Mouse (Mus musculus) monocyte, adult 5-6 weeks (primary cell): Measurements from ENCODE around the gene Cog5. TPM values are rescaled to one million over a fixed set of nuclear protein-coding genes. Genes with fewer than 3 reads are reported as not detected.
A peak's percentile ranks its signal among the peaks of the same experiment; 100 is the strongest.

Experiments
- ATAC-seq: fragments of 153-309, 156-312 bp; replicated peaks from 2 replicates; pipeline ENCODE4 v1.8.0; 2017; ENCODE audit warnings: mild to moderate bottlenecking; ENCODE audit not compliant: low TSS enrichment, insufficient number of reproducible peaks, severe bottlenecking, poor library complexity, low FRiP score
- total RNA-seq: library from RNA; stranded (forward); fragments of 200-1000, 200-491, 200-594 nt; gene quantifications from 3 replicates; pipeline ENCODE4 v1.2.3, GENCODE M21; 2017

The Cog5 gene
- total RNA-seq, 1 experiment from 2014 or later, result 54.1 TPM

DNA sequence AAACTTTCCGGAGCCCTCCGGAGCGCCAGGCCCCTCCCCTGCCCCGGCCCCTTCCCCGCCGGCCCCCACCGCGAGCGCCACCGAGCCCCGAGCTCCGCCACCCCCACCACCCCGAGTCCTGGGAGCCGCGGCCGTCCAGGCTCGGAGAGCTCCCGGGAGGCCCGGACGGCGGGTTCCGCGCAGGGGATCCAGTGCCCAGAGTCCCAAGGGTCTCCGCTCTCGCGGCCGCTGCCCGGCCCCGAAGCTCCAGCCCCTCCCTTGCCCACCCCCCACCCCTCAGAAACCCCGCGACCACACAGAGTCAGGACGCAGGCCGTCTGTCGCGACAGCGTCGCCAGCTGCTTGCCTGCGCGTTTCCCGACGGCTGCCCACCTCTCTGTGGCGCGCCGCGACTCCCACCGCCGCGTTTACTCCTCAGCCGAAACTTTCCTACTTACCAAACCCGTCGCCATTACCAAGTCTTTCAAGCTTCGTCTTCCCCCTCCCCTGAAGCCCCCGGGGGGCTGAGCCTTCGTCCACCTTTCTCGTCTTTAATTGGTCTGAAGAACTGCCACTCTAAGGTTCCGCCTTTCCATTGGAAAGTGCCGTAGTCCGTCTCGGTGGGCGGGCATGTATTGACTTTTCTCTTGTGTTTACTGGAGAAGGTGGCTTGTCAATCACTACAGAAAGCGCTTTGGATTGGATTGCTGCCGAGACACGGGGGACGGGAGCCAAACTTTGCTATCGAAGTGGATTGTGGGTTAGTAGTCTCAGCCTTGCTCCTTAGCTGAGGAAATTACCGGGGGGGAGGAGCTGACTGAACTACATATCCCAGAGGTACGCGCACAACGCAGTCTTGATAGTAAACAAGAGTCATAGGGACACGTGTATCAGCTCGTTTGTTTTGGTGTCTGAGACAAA, 295.3 kb downstream of the Cog5 start, which contains the start of gene Hbp1:
TSS of gene Hbp1 (minus strand) at position 777 of the 900 bp plus-strand sequence.
- peak; percentile 89 for ATAC-seq

DNA sequence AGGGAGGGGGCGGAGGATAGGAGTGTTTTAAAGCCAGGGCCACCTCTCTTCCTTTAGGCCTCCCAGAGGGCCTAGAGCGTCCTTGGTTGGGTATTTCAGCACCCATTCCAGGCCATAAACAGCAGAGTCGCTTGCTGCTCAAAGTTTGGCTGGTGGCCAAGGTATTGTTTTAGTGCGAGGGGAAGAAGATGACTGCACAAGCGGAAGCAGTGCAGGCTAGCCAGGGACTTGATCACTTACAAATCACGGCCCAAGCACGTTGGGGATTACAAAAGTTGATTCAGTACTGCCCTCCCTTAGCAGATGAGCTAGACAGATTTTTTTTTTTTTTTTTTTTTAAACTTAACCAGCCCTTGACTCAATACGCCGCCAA, 296.0 kb downstream of the Cog5 start:
- no peak for ATAC-seq

DNA sequence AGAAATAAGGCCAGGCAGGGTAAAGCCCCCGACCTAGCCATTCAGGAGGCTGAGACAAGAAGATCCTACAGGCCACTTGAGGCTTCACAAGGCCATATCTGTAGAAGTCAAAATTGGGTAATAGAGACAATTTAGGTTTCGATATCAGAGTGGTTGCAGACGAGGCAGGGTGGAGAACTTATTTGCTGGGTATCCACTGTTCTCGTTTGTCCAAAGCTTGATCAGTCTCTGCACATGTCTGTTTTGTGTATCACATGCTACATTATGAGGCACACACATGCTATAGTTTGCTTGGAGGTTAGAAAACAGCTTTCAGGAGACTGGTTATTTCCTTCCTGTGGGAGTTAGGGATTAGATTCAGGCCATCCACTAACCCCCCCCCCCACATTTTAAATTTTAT, 301.2 kb downstream of the Cog5 start:
- no peak for ATAC-seq

DNA sequence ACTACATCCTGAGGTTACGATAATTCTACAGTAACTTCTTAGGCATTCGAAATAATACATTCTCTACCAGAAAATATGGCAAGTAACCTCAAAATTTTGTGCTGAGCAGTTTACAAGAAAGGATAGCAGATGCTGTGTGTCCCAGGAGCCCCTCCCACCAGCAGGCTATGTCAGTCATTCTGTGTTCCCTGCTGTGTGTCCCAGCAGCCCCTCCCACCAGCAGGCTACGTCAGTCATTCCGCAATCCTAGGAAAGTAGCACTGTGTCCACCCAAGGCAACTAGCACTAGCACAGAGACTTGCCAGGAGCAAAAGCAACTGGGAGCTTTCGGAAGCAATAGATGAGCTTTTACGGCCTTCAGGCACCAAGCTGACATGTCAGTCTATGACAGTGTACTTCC, 309.4 kb downstream of the Cog5 start:
- no peak for ATAC-seq

DNA sequence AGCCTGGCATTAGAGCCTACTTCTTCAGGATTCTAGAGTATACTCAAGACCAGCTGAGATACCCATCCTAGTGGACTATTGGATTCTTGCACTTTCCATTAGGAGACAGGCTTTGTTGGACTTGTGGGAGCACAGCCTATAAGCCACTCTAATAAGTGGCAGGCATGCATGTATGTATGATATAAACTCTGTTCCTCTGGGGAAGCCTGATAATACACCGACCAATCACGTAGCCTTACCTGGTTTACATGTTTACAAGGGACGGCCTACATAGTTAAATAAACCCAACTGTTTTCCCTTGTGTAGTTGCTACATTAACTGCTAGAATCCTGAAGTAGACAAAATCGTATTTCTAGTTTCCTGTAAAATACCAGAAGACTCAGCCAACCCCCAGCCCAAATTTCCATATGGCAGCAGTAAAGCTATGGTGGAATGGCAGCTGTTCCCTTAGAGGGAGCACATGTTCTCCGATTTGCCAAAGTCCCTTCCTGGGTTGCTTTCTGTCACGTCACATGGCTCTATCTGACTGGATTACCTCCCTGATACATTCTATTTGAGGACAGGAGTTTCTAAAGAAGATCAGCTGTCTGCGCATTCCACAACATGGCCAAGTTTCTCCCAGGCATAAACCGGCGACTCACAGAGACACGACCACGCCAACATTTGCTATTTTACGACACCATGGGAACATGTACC, 311.0 kb downstream of the Cog5 start:
- ATAC-seq, result no peak

DNA sequence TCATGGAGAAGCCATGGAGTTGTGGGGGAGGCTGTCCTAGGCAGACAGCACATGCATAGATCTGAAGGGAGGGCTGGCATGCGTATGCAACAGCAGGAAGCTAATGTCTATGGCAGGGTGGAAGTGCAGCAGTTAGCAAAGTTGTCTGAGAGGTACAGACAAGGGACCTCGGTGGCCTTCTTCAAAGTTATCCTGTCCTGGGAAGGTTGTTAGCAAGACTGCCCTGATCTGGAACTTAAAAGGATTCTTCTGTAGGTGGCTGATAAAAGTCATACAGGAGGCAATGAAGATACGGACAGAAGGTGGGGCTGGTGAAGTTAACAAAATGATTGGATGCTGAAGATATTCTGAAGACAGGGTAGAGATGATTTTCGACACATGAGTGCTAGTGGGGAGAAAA, 311.7 kb downstream of the Cog5 start:
- no peak for ATAC-seq

DNA sequence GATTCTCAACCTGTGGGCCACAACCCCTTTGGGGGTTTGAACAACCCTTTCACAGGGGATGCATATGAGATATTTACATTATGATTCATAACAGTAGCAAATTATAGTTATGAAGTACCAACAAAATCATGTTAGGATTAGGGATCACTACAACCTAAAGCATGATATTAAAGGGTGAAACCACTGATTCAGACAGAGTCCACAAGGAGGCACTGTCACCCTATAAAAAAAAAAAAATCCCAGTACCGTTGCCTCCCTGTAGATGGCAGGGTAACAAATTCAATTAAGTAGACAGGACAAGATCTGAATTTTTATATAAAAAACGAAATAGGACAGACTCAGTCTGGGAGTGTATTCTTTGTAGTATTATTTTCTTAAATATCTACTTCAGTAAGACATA, 312.9 kb downstream of the Cog5 start:
- ATAC-seq, result peak; percentile 91

DNA sequence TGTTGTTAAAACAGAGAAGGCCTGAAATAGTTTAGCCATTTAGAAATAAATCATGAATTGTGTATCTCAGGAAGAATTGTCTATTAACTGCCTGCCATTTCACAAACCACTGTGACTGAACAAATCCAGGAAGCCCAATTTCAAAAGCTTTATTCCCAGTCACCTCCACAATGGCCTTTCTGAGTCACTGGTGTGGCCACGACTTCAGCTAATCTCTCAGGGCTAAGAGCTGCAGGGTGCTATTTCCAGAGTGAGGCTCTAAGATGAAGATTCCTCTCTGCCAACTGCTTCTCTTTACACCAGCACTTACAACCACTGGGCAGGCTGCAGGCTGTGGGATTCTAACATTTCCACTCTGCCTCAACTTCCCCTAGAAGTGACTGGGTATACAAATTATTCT, 314.4 kb downstream of the Cog5 start:
- no peak for ATAC-seq

DNA sequence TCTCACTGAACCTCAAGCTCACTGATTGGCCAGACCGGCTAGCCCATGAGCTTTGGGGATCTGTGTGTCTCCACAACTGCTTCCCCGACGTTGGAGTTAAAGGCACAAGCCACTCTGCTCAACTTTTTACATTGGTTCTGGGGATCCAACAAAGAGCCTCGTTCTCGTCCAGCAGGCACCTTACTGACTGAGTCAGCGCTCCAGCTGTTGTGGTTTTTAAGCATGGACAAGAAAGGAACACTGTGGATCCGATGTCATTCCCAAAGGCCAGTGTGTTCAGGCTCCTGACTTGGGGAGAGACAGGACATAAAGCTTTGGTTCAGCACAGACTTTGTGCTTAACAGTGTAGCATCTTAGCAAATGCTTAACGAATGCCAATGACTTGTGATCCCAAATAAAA, 316.9 kb downstream of the Cog5 start:
- ATAC-seq, result no peak

DNA sequence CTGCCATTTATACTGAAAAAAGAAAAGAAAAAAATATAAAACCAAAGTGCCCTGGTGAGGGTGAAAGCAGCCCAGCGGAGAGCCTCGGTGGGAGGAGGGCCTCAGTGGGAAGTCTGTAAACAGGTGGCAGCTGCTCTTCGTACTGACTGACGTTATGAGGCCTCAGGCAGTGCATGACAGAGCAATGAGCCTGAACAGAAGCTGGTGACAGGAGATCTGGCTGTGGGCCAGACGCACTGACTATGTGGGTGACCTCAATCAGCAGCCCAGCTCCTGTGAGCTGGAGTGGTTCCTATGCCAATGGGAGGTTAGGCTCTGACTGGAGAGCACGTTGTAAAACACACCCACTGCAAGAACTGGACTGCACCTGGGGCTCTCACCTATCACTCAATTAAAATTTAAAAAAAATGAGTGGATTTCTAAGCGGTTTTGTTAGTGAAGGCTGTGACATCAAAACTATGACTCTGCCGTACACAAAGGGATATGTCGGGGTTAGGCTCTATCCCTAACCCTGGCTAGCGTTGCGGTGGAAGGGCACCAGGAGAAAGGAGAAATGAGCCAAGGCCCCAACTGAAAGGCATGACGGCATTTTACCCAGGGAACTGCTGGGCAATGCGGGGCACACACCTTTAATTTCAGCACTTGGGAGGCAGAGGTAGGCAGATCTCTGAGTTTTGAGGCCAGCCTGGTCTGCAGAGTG, 319.0 kb downstream of the Cog5 start:
- ATAC-seq, result peak; percentile 59; the same call in 1 of the 2 replicates

DNA sequence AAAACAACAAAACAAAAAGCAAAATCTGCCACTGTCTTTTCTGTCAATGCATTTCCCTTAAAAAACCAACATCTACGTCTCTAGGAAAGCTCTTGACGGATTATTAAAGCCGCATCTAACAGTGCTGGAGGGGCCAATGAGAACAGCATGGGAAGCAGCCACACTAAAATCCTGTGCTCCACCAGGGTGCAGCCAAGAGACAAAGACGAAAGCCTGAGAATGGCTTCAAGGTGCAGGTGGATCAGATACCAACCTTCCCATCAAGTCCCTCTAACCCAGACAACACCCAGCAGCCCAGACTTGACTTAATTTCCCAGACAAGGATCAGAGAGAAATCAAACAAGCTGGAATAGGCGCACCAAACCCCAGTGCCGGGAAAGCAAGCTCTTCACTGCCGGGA, 321.9 kb downstream of the Cog5 start:
- no peak for ATAC-seq

DNA sequence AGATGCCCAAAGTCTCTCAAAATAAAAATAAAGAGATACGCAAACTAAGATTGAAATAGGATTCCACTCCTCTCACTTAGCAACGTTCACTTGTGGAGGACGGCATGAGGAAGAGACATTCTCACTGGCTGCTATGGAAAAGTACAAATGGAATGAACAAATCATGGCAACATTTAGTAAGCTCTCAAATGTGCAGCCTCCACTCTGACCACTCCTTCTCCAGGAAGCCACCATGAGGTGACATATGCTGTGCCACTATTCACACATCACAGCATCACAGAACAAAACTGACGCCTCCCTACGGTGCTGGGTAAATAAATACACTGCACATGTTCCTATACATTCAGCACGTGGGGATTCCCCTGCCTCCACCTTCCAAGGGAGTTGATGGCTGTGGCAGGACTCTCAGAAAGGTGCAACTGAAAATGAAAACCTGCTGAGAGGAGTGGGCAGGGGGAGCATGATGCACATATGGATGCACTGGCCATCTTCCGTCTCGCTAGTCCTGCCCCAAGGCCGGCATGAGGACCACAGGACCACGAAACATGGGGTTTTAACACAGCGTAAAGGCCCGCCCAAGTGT, 323.0 kb downstream of the Cog5 start:
- no peak; the same call in 1 of the 2 replicates for ATAC-seq

DNA sequence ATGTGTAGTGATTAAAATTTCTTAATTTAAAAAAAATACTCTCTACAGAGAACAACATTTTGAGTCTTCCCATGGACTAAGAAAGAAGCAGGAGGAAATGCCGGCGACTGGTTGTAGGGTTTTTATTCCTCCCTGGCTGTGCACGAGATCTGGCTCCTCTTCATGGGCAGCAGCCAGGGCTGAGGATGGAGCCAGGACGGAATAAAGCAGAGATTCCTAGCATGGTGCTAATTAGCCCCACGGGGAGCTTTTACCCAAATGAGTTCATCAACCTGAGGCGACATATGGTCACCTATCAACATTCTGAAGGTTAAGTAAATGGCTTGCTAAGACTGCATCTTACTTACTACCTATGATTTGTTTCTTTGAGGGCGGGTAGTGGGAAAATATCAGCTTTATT, 328.6 kb downstream of the Cog5 start:
- ATAC-seq, result no peak

DNA sequence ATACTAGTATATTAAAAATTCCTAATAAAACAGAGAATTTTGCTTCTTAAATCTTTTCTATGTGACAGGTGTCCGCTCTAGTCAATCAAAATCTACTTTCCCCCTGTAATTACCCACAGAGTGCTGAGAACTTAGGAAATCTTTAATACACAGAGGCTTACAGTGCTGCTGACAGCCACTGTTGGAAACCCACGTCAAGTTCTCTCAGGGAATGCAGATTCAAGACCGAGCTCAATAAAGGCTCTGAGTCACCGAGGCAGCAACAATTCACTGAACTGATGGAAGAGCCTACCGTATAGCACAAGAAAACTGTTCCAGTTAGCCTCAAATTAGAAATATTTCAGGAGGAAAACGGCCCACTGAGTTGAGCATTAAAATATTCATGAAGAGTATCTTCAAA, 329.1 kb downstream of the Cog5 start:
- no peak for ATAC-seq

DNA sequence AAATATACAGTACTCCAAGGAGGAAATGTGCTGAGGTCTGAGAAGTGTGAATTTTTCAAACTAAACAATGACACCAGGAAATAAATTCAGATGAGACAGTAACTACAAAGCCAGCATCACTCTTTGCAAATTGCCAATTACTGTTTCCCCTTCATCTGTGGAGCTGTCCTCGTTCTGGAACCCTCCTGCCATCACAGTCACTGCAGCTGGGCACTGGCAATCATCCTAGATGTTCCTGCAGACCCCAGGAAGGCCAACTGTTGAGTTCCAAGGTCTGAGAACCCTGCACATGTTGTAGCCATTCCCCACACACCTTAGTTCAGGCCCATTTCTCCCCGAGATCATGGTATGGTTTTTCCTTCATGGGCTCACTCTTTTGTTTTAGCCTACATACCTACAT, 329.5 kb downstream of the Cog5 start:
- ATAC-seq, result no peak

DNA sequence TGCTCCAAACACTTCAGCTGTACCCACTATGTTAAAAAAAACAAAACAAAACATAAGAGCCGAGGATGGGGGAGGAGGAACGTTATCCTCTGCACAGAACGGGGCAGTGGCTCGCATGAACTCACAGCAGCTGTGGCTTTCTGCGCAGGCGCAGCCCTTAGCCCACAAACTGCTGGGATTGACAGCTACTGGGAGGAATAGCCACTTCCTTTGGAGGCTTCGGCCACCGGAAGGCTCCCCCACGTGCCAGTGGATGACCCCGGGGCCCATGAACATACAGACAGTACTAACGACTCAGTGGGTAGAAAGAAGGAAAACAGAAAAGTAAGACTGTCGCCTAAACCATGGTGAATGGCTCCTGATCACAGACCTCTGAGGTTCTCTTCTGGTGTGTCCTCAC, 330.0 kb downstream of the Cog5 start:
- ATAC-seq, result 0 out of 2 replicates have a peak, but pooled peaks have one; percentile 20

DNA sequence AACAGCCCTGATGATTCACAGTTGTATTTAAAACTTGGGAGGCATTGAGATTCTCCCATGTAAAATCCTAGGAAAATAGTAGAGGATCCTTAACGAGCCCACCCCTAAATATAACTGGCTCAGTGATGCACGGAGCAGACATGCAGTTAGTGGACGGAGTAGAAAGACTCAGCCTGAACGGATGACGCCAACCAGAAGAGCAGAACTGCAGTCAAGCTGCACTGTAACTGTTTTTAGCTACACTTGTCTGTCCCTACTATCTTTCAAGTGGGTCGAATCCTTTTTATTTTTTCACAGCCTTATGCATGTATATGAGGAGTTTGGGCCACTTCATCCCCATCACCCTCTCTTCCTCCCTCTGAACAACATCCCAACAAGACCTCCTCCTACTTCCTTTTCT, 331.1 kb downstream of the Cog5 start:
- no peak for ATAC-seq

DNA sequence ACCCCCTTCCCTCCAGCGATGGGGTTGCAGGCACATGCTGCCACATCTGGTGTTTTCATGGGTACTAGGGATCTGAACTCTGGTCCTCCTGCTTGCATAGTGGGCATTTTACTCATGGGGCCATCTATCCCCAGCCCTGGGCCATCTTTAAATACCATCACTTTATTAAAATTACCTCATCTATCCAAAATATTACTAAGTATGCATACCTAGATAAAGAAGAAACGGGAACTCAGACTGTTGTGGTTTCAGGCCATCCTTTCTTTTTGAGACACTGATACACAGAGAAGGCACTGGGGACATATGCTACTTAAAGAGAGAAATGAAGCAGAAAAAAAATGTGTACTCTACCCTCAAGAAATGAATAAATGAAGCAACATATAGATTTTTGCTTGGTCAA, 331.8 kb downstream of the Cog5 start:
- no peak for ATAC-seq
